Mouse (Mus musculus): ENCODE results near the gene Nop53.

GRCm38 (mm10) chr7:15987661-15988356 lies 41.9 kb upstream of the Nop53 start:
- TF ChIP-seq POLR2A (IDR thresholded peaks at IDR 0.05; ENCODE audit: extremely low read depth, insufficient read depth, low read length) = no peak
- no peak for TF ChIP-seq CTCF (IDR thresholded peaks at IDR 0.05; ENCODE audit: extremely low read depth, insufficient read depth, low read length)

Data from cortical plate, adult 2 months (tissue).